Mouse (Mus musculus) neural tube, embryonic 15.5 days (tissue): ENCODE results near the gene Slc39a8. TPM values are rescaled to one million over a fixed set of nuclear protein-coding genes. Genes with fewer than 3 reads are reported as not detected.

Experiments used
- ATAC-seq: fragments of 200-750 bp; cut with Nextera tagmentation; 2 replicates; pipeline ENCODE4 v1.8.0; 2017; ENCODE audit warnings: mild to moderate bottlenecking, moderate TSS enrichment, moderate library complexity; ENCODE audit not compliant: low FRiP score
- H3K27ac ChIP-seq: fragments of 300-500 bp; sonication (generic); replicated peaks from 2 replicates; pipeline ENCODE4 v1.5.1; 2015; ENCODE audit warnings: mild to moderate bottlenecking, inconsistent platforms
- H3K27me3 ChIP-seq: fragments of 300-500 bp; sonication (generic); replicated peaks from 2 replicates; pipeline ENCODE4 v1.6.1; 2015; ENCODE audit warnings: inconsistent platforms
- H3K36me3 ChIP-seq: fragments of 300-500 bp; sonication (generic); 2 replicates; pipeline ENCODE4 v1.6.1; 2015; ENCODE audit warnings: inconsistent platforms
- H3K4me1 ChIP-seq: fragments of 300-500 bp; sonication (generic); 2 replicates; pipeline ENCODE4 v1.6.1; 2015; ENCODE audit warnings: inconsistent platforms
- H3K4me2 ChIP-seq: fragments of 300-500 bp; sonication (generic); 2 replicates; pipeline ENCODE4 v1.6.1; 2015; ENCODE audit warnings: inconsistent platforms, mild to moderate bottlenecking, moderate library complexity
- H3K4me3 ChIP-seq: fragments of 300-500 bp; sonication (generic); replicated peaks from 2 replicates; pipeline ENCODE4 v1.5.1; 2015; ENCODE audit warnings: mild to moderate bottlenecking, inconsistent platforms
- H3K9ac ChIP-seq: fragments of 300-500 bp; sonication (generic); replicated peaks from 2 replicates; pipeline ENCODE4 v1.6.1; 2015; ENCODE audit warnings: mild to moderate bottlenecking, inconsistent platforms
- H3K9me3 ChIP-seq: fragments of 300-500 bp; sonication (generic); replicated peaks from 2 replicates; pipeline ENCODE4 v1.6.1; 2016; ENCODE audit warnings: inconsistent platforms
- WGBS: fragments of 180-500 bp; shearing (Covaris S2); methylation state at CpG from one replicate; pipeline ENCODE4 v1.1.7; 2015; ENCODE audit warnings: mixed read lengths; 5-methylcytosine and 5-hydroxymethylcytosine counted together
- polyA plus RNA-seq: library from polyadenylated mRNA; unstranded; fragments of >200 nt; fragmentation: Nextera tagmentation; extraction: Ambion mirVana; gene quantifications from 2 replicates; pipeline ENCODE4 v1.2.1, GENCODE M21; 2015

Slc39a8 gene
- 11.1 and 15.4 TPM in 2 replicates for polyA plus RNA-seq

DNA sequence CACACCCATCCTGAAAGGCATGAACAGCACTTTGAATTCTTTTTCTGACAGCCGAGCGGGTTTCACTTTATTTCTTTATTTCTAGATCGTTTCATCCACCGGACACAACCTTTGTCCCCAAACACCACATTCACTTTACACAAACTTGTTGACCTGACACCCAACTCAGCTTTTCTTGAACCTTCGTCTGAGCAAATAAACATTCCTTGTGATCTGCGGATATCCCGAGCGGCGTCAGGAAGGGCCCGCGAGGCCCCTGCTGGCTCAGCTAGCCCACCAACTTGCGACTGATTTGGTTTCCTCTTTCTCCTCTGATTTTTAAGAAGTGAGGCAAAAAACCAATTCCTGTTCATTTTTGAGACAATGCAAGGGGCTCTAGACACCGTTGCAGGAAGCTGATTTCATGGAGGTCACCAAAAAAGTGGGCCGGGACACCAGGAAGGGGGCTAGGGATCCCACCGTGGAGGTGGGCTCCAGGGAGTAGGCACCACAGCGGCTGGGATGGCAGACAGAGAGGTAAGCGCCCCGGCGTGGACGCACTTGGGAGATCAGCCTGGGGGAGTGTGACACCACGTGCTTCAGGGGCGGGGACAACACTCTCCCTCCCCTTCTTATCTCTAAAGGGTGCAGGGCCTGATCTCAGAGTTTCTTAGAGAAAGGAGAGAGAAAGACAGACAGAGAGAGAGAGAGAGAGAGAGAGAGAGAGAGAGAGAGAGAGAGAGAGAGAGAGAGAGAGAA lies at the start of gene Slc39a8:
Gene Slc39a8, plus strand, starts transcription at position 264 of the 738 bp plus-strand sequence.
- WGBS = 5% methylated on average over 22 of the region's 22 CpGs
- ATAC-seq = peak; percentile 82

DNA sequence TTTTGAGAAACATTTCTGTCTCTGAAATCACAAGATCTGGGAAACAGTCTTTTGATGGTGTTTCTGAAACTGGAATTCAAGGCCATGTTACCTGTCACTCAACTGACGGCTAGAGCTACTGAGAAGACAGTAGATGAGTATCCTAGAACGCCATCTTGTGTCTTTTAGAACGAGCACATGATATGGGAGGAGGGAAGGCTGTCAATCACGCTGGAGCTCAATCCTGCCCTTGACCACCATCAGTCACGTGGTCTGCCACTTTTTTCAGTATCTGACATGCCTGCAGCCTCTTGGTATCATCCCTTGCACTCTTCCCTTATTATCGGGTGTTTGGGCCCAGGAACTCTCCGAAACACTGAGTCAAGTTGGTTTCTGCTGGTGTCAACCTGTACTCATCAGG lies 40.0 kb upstream of the Slc39a8 start:
- no peaks in the 10 kb centered on the region for H3K27me3 ChIP-seq
- H3K4me1 ChIP-seq = no peaks in the 10 kb centered on the region
- H3K4me3 ChIP-seq = no peak overlapping the region
- no peak for ATAC-seq
- H3K9me3 ChIP-seq = no peaks in the 10 kb centered on the region
- H3K9ac ChIP-seq = no peak overlapping the region
- H3K36me3 ChIP-seq = no peaks in the 10 kb centered on the region
- WGBS = 87% methylated on average over 7 of the region's 7 CpGs
- no peak overlapping the region for H3K27ac ChIP-seq
- H3K4me2 ChIP-seq = no peak overlapping the region

More for the DNA sequence above, at the start of gene Slc39a8:
- peak within 1 kb of the TSS; percentile 57 for H3K4me3 ChIP-seq
- peaks cover 3% of the 10 kb centered on the region; the same call in 1 of the 2 replicates for H3K27me3 ChIP-seq
- peak within 1 kb of the TSS; percentile 49 for H3K27ac ChIP-seq
- H3K9me3 ChIP-seq = no peaks in the 10 kb centered on the region
- H3K36me3 ChIP-seq = no peaks in the 10 kb centered on the region
- peak within 1 kb of the TSS; percentile 57 for H3K9ac ChIP-seq
- peaks cover 19% of the 10 kb centered on the region for H3K4me1 ChIP-seq
- peak within 1 kb of the TSS; percentile 98 for H3K4me2 ChIP-seq

DNA sequence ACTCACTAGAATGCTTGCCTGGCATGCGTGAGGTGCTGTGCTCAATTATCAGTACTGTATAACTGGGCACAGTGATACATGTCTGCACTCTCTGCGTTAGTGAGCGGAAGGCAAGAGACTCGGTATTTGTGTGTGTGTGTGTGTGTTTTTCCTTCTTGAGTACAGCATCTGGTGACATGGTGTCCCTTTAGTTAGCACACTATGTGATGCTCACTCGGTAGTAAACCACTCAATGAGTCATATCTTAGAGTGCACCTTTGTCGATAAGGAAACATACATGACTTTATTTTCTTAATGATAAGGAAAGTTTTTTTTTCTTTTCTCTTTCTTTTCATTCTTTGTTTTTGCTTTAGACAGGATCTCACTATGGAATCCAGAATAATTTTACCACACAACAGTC lies 29.0 kb upstream of the Slc39a8 start:
- no peak for ATAC-seq
- no peak overlapping the region for H3K9ac ChIP-seq
- H3K9me3 ChIP-seq = no peaks in the 10 kb centered on the region

DNA sequence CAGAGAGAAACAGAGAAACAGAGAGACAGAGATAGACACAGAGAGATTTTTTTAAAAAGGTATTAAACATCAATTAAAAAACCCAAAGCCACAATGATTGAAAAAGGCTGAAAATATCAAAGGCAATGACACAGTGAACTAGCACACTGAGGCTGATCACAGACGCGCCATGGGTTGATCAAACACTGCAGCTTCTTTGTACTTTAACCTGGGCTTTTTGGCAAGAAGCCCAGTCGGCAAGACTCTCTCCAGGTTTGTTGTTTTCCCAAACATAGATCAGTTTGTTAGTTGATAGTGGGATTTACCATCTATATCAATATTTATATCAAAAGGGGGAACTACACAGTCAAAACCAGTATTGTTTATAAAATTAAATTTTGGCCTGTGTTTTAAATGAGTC lies 26.8 kb upstream of the Slc39a8 start:
- ATAC-seq = no peak
- no peaks in the 10 kb centered on the region for H3K4me1 ChIP-seq
- H3K27ac ChIP-seq = no peak overlapping the region
- H3K27me3 ChIP-seq = no peaks in the 10 kb centered on the region
- no peak overlapping the region for H3K4me2 ChIP-seq
- WGBS = 67% methylated on average over 3 of the region's 3 CpGs
- H3K9ac ChIP-seq = no peak overlapping the region
- no peaks in the 10 kb centered on the region for H3K36me3 ChIP-seq
- H3K4me3 ChIP-seq = no peak overlapping the region
- no peaks in the 10 kb centered on the region for H3K9me3 ChIP-seq

More for the DNA sequence above, 29.0 kb upstream of the Slc39a8 start:
- 96% methylated on average over 6 of the region's 6 CpGs for WGBS
- no peaks in the 10 kb centered on the region for H3K36me3 ChIP-seq
- no peaks in the 10 kb centered on the region for H3K27me3 ChIP-seq
- H3K4me2 ChIP-seq = no peak overlapping the region
- no peaks in the 10 kb centered on the region for H3K4me1 ChIP-seq
- no peak overlapping the region for H3K27ac ChIP-seq
- H3K4me3 ChIP-seq = no peak overlapping the region

DNA sequence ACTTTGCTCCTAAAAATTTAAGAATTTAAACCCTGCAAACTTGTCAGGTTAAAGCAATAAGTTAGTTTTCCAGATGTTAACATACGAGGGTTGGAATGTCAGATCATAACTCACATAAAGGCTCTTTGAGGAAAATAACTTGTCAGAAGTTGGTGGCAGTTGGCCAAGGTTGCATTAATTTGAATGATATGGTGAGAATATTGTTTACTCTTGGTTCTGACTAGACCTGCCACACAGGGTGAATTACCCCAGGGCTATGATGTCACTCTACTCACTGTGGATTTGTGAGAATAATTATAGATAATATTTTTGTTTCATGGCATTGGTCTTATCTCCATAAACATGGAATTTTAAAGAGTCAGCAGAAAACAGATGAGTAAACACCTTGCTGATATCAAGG lies 26.4 kb upstream of the Slc39a8 start:
- Histone ChIP-seq H3K4me1 (no peaks in the 10 kb centered on the region), H3K4me2 (no peak overlapping the region), H3K27ac (no peak overlapping the region), H3K36me3 (no peaks in the 10 kb centered on the region), H3K27me3 (no peaks in the 10 kb centered on the region), H3K4me3 (no peak overlapping the region), H3K9me3 (no peaks in the 10 kb centered on the region), H3K9ac (no peak overlapping the region)
- no peak for ATAC-seq
- 71% methylated on average over 1 of the region's 1 CpGs for WGBS

DNA sequence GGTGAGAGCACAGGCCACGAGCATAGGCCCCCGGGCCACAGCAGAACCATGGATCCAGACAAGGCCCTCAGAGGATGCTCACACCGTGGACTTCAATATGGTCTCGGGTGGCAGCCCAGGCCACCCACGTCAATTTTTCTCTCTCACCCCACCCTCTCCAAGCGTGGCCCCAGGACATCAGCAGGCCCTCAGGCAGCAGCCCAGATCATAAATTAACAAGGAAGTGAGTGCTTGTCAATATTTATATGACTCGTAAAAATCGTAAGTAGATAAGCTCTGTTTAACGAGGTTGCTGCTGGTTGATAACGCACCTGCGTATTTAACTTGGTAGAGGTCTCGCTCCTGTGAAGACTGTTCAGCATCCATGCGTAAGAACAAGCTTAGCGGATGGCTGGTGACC lies 10.4 kb upstream of the Slc39a8 start:
- Histone ChIP-seq H3K27ac (no peak overlapping the region), H3K4me1 (no peaks in the 10 kb centered on the region), H3K9ac (no peak overlapping the region), H3K9me3 (no peaks in the 10 kb centered on the region), H3K4me3 (no peak overlapping the region), H3K27me3 (no peaks in the 10 kb centered on the region), H3K36me3 (no peaks in the 10 kb centered on the region), H3K4me2 (no peak overlapping the region)
- 90% methylated on average over 14 of the region's 14 CpGs for WGBS
- no peak for ATAC-seq

DNA sequence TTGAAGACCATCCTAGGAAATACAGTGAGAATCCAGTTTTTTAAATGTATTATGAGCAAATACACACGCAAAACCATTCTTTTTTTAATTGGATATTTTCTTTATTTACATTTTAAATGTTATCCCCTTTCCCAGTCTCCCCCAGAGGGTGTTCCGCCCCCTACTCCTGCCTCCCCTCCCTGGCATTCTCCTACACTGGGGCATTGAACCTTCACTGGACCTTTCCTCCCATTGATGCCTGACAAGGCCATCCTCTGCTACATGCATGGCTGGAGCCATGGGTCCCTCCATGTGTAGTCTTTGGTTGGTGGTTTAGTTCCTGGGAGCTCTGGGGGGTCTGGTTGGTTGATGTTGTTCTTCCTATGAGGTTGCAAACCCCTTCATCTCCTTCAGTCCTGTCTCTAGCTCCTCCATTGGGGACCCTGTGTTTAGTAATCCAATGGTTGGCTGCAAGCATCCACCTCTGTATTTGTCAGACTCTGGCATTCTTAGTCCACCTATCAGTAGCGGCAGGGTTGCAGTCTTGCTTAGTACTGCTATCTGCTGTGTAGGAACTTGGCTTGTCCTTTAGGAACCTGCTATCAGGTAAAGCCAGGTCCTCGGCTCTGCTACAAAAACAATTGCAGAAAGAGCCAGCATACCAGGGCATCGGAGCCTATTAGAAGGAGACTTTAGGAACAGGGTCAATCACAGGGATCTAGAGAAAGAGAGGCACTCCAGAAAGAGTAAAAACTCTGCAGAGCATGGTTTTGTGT lies 8.9 kb upstream of the Slc39a8 start:
- ATAC-seq = no peak
- Histone ChIP-seq H3K9ac (no peak overlapping the region), H3K4me1 (no peaks in the 10 kb centered on the region), H3K4me3 (no peak overlapping the region), H3K36me3 (no peaks in the 10 kb centered on the region), H3K9me3 (no peaks in the 10 kb centered on the region), H3K27me3 (no peaks in the 10 kb centered on the region), H3K27ac (no peak overlapping the region), H3K4me2 (no peak overlapping the region)
- WGBS = 92% methylated on average over 5 of the region's 5 CpGs

DNA sequence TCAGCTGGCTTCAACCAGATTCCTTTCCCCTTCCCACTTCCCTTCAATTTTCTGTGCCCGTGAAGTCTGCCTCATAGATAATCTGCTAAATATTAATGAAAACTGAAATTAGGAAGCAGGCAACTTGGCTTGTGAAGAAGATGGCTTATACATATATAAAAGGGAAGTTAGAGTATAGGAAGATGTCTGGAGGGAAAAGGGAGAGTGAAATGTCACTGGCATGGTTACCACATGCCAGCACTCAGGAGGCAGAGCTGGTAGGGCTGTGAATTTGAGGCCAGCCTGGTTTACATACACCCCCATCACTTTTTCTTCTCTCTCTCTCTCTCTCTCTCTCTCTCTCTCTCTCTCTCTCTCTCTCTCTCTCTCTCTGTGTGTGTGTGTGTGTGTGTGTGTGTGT lies 8.0 kb upstream of the Slc39a8 start:
- Histone ChIP-seq H3K4me2 (no peak overlapping the region), H3K9ac (no peak overlapping the region), H3K4me1 (no peaks in the 10 kb centered on the region), H3K4me3 (no peak overlapping the region), H3K27ac (no peak overlapping the region), H3K36me3 (no peaks in the 10 kb centered on the region), H3K9me3 (no peaks in the 10 kb centered on the region), H3K27me3 (no peaks in the 10 kb centered on the region)
- 79% methylated on average over 1 of the region's 1 CpGs for WGBS
- no peak for ATAC-seq

DNA sequence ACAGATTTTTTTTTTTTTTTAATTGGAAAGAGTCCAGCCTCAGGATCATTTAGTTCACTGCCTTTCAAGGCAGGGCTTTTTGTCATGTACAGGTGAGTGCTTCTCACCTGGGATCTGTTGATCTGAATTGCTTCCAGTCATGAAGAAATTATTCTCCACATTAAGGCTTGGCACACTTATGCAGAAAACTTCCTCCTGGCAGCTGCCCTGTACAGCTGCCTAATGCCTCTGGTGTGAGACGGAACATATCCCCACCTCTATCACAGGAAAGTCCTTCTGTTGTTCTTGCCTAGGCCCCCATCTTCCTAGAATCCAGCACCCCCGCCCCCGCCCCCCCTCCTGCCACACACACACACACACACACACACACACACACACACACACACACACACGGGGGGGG lies 643 bp upstream of the Slc39a8 start:
- Histone ChIP-seq H3K27me3 (peaks cover 3% of the 10 kb centered on the region; the same call in 1 of the 2 replicates), H3K9me3 (no peaks in the 10 kb centered on the region), H3K36me3 (no peaks in the 10 kb centered on the region), H3K4me1 (peaks cover 19% of the 10 kb centered on the region), H3K4me2 (peak overlapping the region; percentile 98; the same call in 1 of the 2 replicates), H3K9ac (no peak overlapping the region), H3K27ac (no peak overlapping the region), H3K4me3 (no peak overlapping the region)
- ATAC-seq = no peak
- 39% methylated on average over 3 of the region's 4 CpGs for WGBS

DNA sequence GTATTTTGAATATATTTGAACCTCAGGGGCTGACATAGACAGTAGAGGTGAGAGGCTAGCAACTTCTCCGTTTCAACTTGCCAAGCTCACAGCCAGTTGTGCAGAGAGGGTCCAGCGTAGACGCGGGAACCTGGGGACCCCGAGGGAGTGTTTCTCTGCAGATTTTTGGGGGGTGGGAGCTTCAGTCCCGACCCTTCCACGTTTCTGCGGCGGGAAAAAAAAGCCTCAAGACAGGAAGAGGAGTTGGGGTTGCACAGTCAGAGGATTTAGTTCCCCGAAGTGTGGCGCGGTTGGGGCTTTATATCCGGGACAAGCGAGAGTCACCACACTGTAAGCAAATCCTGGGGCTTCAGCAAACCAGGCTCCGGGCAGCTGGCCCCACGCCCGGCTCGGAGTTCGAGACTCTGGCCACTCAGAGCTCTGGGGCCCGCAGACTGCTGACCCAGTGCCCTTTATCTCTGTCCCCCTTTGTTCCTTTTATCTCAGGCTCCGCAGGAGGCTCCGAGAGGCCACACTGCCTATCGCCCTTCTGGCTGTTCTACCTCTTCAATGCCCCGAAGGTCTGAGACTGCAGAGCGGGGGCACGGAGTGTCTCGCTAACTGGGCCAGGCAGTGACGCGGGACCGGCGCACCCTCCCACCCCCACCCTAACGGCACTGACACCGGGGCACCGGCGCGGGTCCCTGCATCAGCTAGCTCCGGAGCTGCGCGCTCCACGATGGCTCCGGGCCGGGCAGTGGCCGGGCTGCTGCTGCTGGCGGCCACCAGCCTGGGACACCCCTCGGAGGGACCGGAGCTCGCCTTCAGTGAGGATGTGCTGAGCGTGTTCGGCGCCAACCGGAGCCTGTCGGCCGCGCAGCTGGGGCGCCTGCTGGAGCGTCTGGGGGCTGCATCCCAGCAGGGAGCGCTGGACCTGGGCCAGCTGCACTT lies 940 bp downstream of the Slc39a8 start:
- Histone ChIP-seq H3K27me3 (peaks cover 3% of the 10 kb centered on the region; the same call in 1 of the 2 replicates), H3K4me2 (peak overlapping the region; percentile 98), H3K27ac (peak overlapping the region; percentile 49), H3K9ac (peak overlapping the region; percentile 57), H3K9me3 (no peaks in the 10 kb centered on the region), H3K36me3 (no peaks in the 10 kb centered on the region), H3K4me1 (peaks cover 19% of the 10 kb centered on the region), H3K4me3 (peak overlapping the region; percentile 57)
- under 1% methylated on average over 57 of the region's 57 CpGs for WGBS
- ATAC-seq = peak; percentile 79

DNA sequence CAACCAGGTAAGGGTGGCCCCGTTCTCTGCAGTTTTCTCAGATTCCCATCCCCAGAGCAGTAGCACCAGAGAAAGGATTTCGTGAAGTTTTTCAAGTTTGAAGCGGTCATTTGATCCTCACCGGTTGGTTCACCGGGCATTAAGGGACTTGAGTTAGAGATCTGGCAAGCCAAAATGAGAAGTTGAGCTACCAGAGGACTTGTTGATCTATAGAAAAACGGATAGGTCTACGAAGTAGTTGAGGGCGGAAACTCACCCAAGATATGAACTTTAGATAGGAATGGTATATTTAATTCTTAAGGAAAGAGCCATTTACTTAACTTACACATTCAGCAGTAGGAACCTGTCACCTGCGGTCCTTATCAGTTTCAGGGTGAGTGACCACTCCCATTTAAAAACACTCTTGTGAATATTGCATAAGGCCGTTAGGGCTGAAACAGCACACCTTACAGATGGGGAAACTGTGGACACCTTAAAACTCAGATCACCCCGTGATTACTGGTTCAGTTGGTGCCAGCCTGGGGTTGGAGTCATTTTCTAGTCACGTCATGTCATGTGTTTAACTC lies 1.7 kb downstream of the Slc39a8 start:
- no peak for ATAC-seq
- Histone ChIP-seq H3K27ac (peak overlapping the region; percentile 49; the same call in 1 of the 2 replicates), H3K27me3 (peaks cover 3% of the 10 kb centered on the region; the same call in 1 of the 2 replicates), H3K36me3 (no peaks in the 10 kb centered on the region), H3K9ac (peak overlapping the region; percentile 57), H3K4me2 (peak overlapping the region; percentile 98), H3K4me1 (peaks cover 19% of the 10 kb centered on the region), H3K4me3 (peak overlapping the region; percentile 57), H3K9me3 (no peaks in the 10 kb centered on the region)
- WGBS = 24% methylated on average over 12 of the region's 12 CpGs
